Mouse (Mus musculus): ENCODE results near the gene Sema4c. TPM values are rescaled to one million over a fixed set of nuclear protein-coding genes. Genes with fewer than 3 reads are reported as not detected.

Gene Sema4c
- polyA plus RNA-seq, 1 experiment from 2014 or later = 7.9 TPM

DNA sequence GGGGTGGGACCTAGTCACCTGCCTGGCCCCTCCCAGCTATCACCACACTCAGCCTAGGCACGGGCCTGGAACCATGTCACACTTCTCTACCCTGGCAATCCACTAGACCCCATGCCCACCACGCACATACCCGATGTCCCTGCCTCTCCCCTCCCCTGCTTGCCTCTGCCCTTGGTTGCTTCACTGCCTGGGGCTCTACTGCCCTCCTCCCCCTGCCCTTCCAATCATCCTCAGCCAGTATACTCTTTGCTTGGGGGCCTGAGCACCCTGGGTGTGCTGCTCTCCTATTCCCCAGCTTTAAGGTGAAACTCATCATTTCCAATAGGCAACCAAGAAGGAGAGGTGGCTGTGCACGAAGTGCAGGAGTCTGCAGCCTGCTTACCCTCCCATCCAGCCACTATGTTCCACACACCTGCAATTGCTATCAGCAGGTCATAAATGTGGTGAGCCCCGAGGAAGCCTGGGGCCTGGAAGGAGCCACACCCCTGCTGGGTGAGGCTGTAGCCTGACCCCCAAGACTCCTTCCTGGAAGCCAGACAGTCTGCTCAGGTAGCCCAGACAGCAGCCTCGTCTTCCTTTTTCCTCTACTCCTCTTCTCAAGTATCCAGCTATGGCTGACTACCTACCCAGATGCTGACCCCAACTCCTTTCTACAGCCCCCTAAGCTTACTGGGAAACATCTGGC lies 19.0 kb upstream of the Sema4c start:
- peaks cover 39% of the 10 kb centered on the region for H3K4me1 ChIP-seq (replicated peaks)
- 63% methylated on average over 6 of the region's 6 CpGs for WGBS

DNA sequence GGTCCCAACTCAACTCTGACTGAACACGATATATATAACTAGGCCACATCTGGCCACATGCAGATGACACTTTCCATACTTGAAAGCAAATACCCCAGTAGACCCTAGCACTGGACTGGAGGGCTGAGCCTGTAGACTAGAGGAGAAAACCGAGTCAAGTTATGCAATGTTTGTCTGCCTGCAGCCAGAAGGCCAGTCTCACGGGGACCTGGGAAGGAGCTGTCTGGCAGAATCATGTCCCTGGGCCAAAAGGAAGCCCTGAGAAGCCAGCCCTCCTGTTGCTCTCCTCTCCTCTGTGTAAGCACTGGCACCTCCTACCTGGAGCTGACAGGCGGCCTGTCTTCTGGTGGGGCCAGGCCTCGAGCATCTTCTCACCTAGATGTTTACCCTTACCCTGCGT lies 17.2 kb upstream of the Sema4c start:
- WGBS = 62% methylated on average over 6 of the region's 6 CpGs
- Histone ChIP-seq H3K9ac (no peak overlapping the region), H3K4me1 (replicated peaks) (peaks cover 38% of the 10 kb centered on the region)

More for the DNA sequence above, 19.0 kb upstream of the Sema4c start:
- Histone ChIP-seq H3K36me3 (no peaks in the 10 kb centered on the region), H3K9ac (no peak overlapping the region), H3K27ac (no peak overlapping the region), H3K4me2 (no peak overlapping the region), H3K9me3 (replicated peaks) (no peaks in the 10 kb centered on the region), H3K4me3 (no peak overlapping the region), H3K27me3 (no peaks in the 10 kb centered on the region)
- ATAC-seq (replicated peaks; ENCODE audit: insufficient number of reproducible peaks, insufficient read depth, low FRiP score, low read depth) = no peak

DNA sequence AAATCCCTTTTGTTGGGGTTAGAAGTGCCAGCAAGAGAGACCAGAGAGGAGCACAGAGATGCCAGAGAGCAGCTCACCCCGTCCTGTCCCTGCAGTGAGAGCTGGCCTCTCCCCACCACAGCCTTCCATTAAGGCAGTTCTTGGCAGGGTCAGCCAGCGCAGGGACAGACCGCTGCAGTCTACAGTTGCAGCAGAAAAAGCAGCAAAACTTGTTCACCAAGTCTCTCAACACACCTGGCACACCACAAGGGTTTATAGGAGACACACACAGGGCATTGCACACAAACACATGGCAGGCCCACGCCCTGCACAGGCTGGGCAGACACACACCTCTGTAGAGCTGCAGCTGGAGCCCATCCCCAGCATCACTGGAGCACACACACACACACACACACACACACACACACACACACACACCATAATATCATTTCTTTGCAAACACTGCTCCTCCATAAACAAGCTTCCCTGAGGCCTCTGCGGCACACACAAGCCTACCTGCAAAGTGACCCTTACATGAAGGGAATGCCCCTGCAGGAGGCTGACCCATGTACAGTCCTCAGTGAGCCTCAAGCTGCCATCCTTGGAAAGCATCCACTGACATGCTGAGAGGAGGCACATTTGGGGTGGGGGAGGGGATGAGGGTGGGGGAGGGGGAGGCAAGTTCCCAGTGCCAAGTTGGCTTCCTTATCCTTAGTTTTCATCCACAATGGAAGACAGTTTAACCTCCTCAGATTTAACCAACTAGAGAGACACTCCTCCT lies 16.2 kb upstream of the Sema4c start:
- H3K36me3 ChIP-seq = no peaks in the 10 kb centered on the region
- no peak overlapping the region for H3K9ac ChIP-seq
- H3K4me1 ChIP-seq (replicated peaks) = peaks cover 38% of the 10 kb centered on the region
- no peaks in the 10 kb centered on the region for H3K27me3 ChIP-seq
- no peak overlapping the region for H3K4me2 ChIP-seq
- no peaks in the 10 kb centered on the region for H3K9me3 ChIP-seq (replicated peaks)
- ATAC-seq (replicated peaks; ENCODE audit: insufficient number of reproducible peaks, insufficient read depth, low FRiP score, low read depth) = no peak
- peak overlapping the region; percentile 3; the same call in 1 of the 2 replicates for H3K27ac ChIP-seq
- no peak overlapping the region for H3K4me3 ChIP-seq
- 81% methylated on average over 5 of the region's 5 CpGs for WGBS

More for the DNA sequence above, 17.2 kb upstream of the Sema4c start:
- H3K27ac ChIP-seq = no peak overlapping the region
- H3K4me2 ChIP-seq = no peak overlapping the region
- no peak for ATAC-seq (replicated peaks; ENCODE audit: insufficient number of reproducible peaks, insufficient read depth, low FRiP score, low read depth)
- no peaks in the 10 kb centered on the region for H3K9me3 ChIP-seq (replicated peaks)
- H3K27me3 ChIP-seq = no peaks in the 10 kb centered on the region
- no peaks in the 10 kb centered on the region for H3K36me3 ChIP-seq
- H3K4me3 ChIP-seq = no peak overlapping the region

DNA sequence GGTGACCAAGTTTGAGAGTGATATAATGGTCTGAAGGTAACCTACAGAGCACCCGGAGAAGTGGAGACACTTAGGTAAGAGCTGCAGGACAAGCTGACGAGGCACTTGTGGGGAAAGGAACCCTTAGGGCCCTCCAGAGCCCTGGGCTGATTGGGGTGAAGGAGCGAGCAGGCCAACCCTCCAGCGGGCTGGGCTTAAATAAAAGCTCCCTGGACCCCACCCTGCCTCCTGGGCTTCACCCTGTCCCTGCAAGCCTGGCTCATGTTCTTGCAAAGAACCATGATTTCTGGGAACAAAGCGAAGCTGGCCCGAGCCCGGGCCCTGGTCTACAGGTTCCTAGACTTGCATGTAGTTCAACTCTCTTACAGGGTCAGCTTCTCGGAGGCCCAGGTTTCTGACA lies 15.4 kb upstream of the Sema4c start:
- Histone ChIP-seq H3K4me2 (no peak overlapping the region), H3K4me1 (replicated peaks) (peaks cover 37% of the 10 kb centered on the region), H3K4me3 (no peak overlapping the region), H3K27ac (peak overlapping the region; percentile 3; the same call in 1 of the 2 replicates), H3K9me3 (replicated peaks) (no peaks in the 10 kb centered on the region), H3K9ac (no peak overlapping the region), H3K27me3 (no peaks in the 10 kb centered on the region), H3K36me3 (no peaks in the 10 kb centered on the region)
- WGBS = 77% methylated on average over 8 of the region's 8 CpGs
- ATAC-seq (replicated peaks; ENCODE audit: insufficient number of reproducible peaks, insufficient read depth, low FRiP score, low read depth) = no peak

DNA sequence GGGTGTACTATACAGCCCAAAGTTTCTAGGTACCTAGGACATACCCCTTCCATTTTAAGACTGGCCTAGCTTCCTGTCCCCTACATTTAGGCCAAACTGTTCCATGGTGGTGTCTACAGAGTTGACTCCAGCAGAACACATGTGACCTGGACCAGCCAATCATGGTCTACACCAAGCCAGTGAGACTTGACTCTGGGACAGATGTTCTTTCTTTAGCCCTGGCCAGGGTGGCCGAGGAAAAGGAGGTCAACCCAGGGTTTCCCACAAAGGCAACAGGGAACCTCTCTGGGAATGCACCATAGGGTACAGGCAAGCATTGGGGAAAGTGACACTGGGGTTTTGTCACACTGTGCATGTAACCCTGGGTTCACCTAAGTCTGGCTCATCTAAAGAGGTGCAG lies 14.6 kb upstream of the Sema4c start:
- no peak for ATAC-seq (replicated peaks; ENCODE audit: insufficient number of reproducible peaks, insufficient read depth, low FRiP score, low read depth)
- H3K9me3 ChIP-seq (replicated peaks) = no peaks in the 10 kb centered on the region
- no peaks in the 10 kb centered on the region for H3K36me3 ChIP-seq
- WGBS = 58% methylated on average over 1 of the region's 1 CpGs
- H3K27me3 ChIP-seq = no peaks in the 10 kb centered on the region
- H3K9ac ChIP-seq = no peak overlapping the region
- H3K4me2 ChIP-seq = no peak overlapping the region
- no peak overlapping the region for H3K27ac ChIP-seq
- H3K4me3 ChIP-seq = no peak overlapping the region
- peaks cover 41% of the 10 kb centered on the region for H3K4me1 ChIP-seq (replicated peaks)

DNA sequence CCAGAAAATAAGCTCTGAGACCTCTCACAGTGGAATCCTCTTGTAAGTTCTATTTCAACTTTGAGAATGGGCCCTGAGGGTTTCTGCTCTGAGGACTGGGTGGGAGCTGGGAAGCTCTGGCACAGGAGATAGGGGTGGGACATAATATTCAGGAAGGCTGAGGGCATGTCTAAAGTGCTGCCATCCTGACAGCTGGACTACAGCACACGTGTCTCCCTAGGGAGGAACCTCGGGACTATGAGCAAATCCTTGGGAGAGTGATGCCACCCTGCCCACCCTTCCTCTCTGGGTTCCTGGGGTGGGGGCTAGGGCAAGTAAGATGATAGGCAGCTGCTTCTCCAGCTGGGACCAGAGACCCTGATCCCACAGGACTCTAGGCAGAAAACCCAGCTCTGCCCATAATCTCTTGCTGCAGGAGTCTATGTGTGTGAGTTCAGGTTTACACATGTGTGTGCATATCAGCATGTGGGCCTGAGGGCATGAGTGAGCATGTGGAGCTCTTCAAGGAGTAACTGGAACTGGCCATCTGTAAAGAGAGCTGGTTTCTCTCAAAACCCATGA lies 14.1 kb upstream of the Sema4c start:
- Histone ChIP-seq H3K27ac (no peak overlapping the region), H3K4me1 (replicated peaks) (peaks cover 41% of the 10 kb centered on the region), H3K9me3 (replicated peaks) (no peaks in the 10 kb centered on the region), H3K9ac (no peak overlapping the region), H3K27me3 (no peaks in the 10 kb centered on the region), H3K36me3 (no peaks in the 10 kb centered on the region), H3K4me2 (no peak overlapping the region), H3K4me3 (no peak overlapping the region)
- 49% methylated on average over 2 of the region's 2 CpGs for WGBS
- no peak for ATAC-seq (replicated peaks; ENCODE audit: insufficient number of reproducible peaks, insufficient read depth, low FRiP score, low read depth)

DNA sequence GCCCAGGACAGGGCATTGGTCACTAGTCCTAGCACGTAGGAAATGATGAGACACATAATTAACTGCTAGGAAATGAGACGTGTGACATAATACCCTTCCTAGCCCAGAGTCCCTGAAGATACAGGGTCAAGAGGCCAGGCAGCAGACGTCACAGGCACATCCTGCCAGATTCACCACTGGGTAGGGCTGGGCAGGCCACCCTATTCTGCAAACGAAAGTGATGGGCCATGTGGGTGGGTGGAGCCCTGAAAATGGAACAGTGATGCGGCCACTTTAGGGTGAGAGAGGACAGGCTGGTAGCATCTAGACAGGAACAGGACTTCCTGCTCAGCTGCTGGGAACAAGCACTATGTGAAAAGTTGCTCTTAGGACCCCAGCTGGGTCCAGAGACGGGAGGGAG lies 13.5 kb upstream of the Sema4c start:
- H3K4me1 ChIP-seq (replicated peaks) = peaks cover 42% of the 10 kb centered on the region
- no peak overlapping the region for H3K4me3 ChIP-seq
- no peak for ATAC-seq (replicated peaks; ENCODE audit: insufficient number of reproducible peaks, insufficient read depth, low FRiP score, low read depth)
- no peaks in the 10 kb centered on the region for H3K9me3 ChIP-seq (replicated peaks)
- H3K4me2 ChIP-seq = no peak overlapping the region
- no peak overlapping the region for H3K9ac ChIP-seq
- no peaks in the 10 kb centered on the region for H3K36me3 ChIP-seq
- H3K27me3 ChIP-seq = no peaks in the 10 kb centered on the region
- WGBS = 39% methylated on average over 6 of the region's 6 CpGs
- H3K27ac ChIP-seq = peak overlapping the region; percentile 21; the same call in 1 of the 2 replicates

DNA sequence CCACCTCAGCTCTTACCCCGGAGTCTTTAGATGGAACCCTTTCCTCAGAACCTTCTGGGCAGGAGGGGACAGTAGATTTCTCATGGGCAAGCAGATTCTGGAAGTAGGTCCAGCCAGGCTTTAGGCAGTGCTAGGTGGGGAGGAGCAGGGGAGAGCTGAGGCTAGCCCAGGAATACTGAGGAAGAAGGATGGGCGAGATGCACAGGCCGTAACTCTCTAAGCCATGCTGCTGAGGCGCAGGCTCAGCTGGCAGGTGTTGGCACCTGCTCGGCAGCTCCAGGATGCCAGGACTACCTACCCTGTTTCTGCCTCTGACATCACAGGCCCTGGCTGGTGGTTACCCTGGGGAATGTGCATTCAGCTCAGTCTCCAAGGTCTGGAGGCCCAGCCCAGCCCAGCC lies 12.2 kb upstream of the Sema4c start:
- peak overlapping the region; percentile 21; the same call in 1 of the 2 replicates for H3K27ac ChIP-seq
- H3K4me1 ChIP-seq (replicated peaks) = peaks cover 45% of the 10 kb centered on the region

DNA sequence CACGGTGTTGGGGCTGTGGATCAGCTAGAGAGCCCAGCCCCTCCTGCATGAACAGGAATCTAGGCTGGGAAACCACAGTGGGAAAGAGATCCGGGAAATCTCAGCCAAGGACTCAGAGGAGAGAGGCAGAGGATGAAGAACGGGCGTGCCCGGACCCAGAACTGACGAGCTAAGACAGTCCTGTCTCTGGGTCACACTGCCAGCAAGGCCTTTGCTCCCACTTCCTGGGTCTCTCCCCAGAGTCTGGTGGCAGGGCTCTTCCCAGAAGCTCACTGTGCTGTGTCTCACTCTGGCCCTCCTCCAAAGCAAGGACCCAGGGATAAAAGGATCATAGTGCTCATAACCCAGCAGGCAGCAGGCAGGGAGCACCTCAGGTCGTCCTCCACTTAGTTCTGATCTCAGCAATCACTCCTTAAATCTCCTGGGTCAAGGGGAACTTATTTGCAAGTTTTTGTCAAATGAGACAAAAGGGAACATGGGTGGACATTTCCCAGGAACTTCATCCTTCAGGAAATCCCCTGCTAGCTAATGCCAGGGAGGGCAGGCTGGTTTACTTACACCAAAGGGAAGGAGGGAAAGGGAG lies 11.6 kb upstream of the Sema4c start:
- Histone ChIP-seq H3K4me1 (replicated peaks) (peaks cover 45% of the 10 kb centered on the region), H3K36me3 (no peaks in the 10 kb centered on the region), H3K4me2 (no peak overlapping the region), H3K9me3 (replicated peaks) (no peaks in the 10 kb centered on the region), H3K9ac (no peak overlapping the region), H3K27me3 (no peaks in the 10 kb centered on the region), H3K4me3 (no peak overlapping the region), H3K27ac (peak overlapping the region; percentile 21)
- 51% methylated on average over 6 of the region's 7 CpGs for WGBS
- ATAC-seq (replicated peaks; ENCODE audit: insufficient number of reproducible peaks, insufficient read depth, low FRiP score, low read depth) = no peak

More for the DNA sequence above, 12.2 kb upstream of the Sema4c start:
- no peak overlapping the region for H3K4me3 ChIP-seq
- H3K9ac ChIP-seq = no peak overlapping the region
- 82% methylated on average over 5 of the region's 5 CpGs for WGBS
- H3K4me2 ChIP-seq = no peak overlapping the region
- H3K27me3 ChIP-seq = no peaks in the 10 kb centered on the region
- H3K9me3 ChIP-seq (replicated peaks) = no peaks in the 10 kb centered on the region
- no peaks in the 10 kb centered on the region for H3K36me3 ChIP-seq
- ATAC-seq (replicated peaks; ENCODE audit: insufficient number of reproducible peaks, insufficient read depth, low FRiP score, low read depth) = no peak

DNA sequence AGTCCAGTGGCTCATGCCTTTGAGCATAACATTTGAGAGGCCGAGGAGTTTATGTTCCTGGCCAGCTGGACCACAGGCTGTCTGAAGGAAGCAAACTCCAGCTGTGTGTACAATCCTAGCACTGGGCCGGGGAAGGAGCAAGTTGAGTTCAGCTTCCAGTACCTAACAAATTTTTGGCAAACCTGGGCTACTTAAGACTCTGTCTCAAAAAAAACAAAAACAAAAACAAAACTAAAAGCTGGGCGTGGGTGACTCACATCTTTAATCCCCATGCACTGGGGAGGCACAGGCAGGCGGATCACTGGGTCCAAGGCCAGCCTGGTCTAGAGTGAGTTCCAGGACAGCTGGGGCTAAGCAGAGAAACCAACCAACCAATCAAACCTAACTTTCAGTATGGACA lies 10.6 kb upstream of the Sema4c start:
- 80% methylated on average over 4 of the region's 4 CpGs for WGBS
- H3K4me1 ChIP-seq (replicated peaks) = peaks cover 51% of the 10 kb centered on the region

DNA sequence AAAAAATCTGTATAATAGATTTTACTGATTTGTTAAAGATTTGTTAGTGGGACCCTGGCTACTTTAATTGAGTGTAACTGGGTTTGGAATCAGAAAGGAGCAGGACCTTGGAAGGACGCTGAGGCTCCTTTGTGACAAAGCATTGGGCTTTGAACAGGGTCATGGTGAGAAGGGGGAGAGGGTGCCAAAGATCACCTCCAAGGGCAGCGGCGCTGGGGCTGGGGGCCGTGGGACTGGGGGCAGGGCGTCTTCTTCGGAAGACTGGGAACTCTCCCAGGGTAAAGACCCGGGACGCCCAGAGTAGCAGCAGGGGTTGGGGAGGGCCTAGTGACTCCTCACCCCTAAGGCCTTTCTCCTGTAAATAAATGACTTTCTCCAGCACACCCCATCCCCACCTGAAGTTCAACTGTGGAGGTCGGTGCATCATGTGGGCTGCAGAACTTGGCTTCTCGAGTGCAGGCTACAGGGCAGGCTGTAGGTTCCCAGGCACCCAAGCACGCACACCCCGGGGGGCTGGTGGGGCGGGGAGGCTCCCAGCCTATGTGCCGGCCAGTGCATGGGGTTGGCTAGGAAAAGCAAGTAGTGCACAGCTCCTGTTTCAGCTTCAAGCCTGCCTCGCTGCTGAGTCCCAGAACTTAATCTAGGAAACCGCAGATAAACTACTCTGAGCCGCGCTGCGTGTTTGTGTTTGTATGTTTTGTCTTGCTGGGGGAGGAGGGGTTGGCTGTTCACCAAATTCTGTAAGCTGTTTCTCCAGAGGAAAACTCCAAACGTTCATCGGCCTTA lies 9.9 kb upstream of the Sema4c start:
- Histone ChIP-seq H3K9me3 (replicated peaks) (no peaks in the 10 kb centered on the region), H3K27ac (peak overlapping the region; percentile 21), H3K4me2 (no peak overlapping the region; the same call in 1 of the 2 replicates), H3K4me3 (no peak overlapping the region), H3K4me1 (replicated peaks) (peaks cover 55% of the 10 kb centered on the region), H3K9ac (no peak overlapping the region), H3K36me3 (no peaks in the 10 kb centered on the region), H3K27me3 (no peaks in the 10 kb centered on the region)
- ATAC-seq (replicated peaks; ENCODE audit: insufficient number of reproducible peaks, insufficient read depth, low FRiP score, low read depth) = no peak
- 47% methylated on average over 21 of the region's 21 CpGs for WGBS

More for the DNA sequence above, 10.6 kb upstream of the Sema4c start:
- no peaks in the 10 kb centered on the region for H3K36me3 ChIP-seq
- ATAC-seq (replicated peaks; ENCODE audit: insufficient number of reproducible peaks, insufficient read depth, low FRiP score, low read depth) = no peak
- H3K4me3 ChIP-seq = no peak overlapping the region
- no peaks in the 10 kb centered on the region for H3K27me3 ChIP-seq
- H3K9ac ChIP-seq = no peak overlapping the region
- no peak overlapping the region for H3K4me2 ChIP-seq
- peak overlapping the region; percentile 21 for H3K27ac ChIP-seq
- H3K9me3 ChIP-seq (replicated peaks) = no peaks in the 10 kb centered on the region

Measured in heart, embryonic 15.5 days (tissue).